Mouse (Mus musculus) kidney, embryonic 16.5 days (tissue): ENCODE data around the gene Tns1. TPM values are rescaled to one million over a fixed set of nuclear protein-coding genes. Genes with fewer than 3 reads are reported as not detected.

Experiments
- ATAC-seq: fragments of 200-750 bp; cut with Nextera tagmentation; 2 replicates; pipeline ENCODE4 v1.8.0; 2017; ENCODE audit warnings: moderate TSS enrichment; ENCODE audit not compliant: low FRiP score, low TSS enrichment
- H3K27ac ChIP-seq: fragments of 300-500 bp; sonication (generic); 2 replicates; pipeline ENCODE4 v1.5.1; 2014; ENCODE audit warnings: low read length
- H3K27me3 ChIP-seq: fragments of 300-500 bp; sonication (generic); 2 replicates; pipeline ENCODE4 v1.6.1; 2014; ENCODE audit warnings: low read length, control low read depth, mixed read lengths; ENCODE audit not compliant: insufficient read depth
- H3K36me3 ChIP-seq: fragments of 300-500 bp; sonication (generic); 2 replicates; pipeline ENCODE4 v1.6.1; 2014; ENCODE audit warnings: low read length, control low read depth, mixed read lengths; ENCODE audit not compliant: insufficient read depth
- H3K4me1 ChIP-seq: fragments of 300-500 bp; sonication (generic); 2 replicates; pipeline ENCODE4 v1.6.1; 2014; ENCODE audit warnings: low read length, control low read depth, mixed read lengths; ENCODE audit not compliant: insufficient read depth
- H3K4me2 ChIP-seq: fragments of 300-500 bp; sonication (generic); replicated peaks from 2 replicates; pipeline ENCODE4 v1.6.1; 2014; ENCODE audit warnings: low read depth, low read length
- H3K4me3 ChIP-seq: fragments of 300-500 bp; sonication (generic); 2 replicates; pipeline ENCODE4 v1.5.1; 2014; ENCODE audit warnings: mild to moderate bottlenecking, low read length
- H3K9ac ChIP-seq: fragments of 300-500 bp; sonication (generic); replicated peaks from 2 replicates; pipeline ENCODE4 v1.6.1; 2014; ENCODE audit warnings: low read length
- H3K9me3 ChIP-seq: fragments of 300-500 bp; sonication (generic); 2 replicates; pipeline ENCODE4 v1.6.1; 2016; ENCODE audit warnings: low read length, control low read depth
- WGBS: fragments of 180-500 bp; shearing (Covaris S2); extraction: QIAGEN DNeasy Blood & Tissue Kit; methylation state at CpG from one replicate; pipeline ENCODE4 v1.1.7; 2014; 5-methylcytosine and 5-hydroxymethylcytosine counted together
- polyA plus RNA-seq: library from polyadenylated mRNA; unstranded; fragments of >200 nt; fragmentation: Nextera tagmentation; extraction: Ambion mirVana; gene quantifications from 2 replicates; pipeline ENCODE4 v1.2.1, GENCODE M21; 2015

The Tns1 gene
- polyA plus RNA-seq, 1 experiment from 2014 or later, result 77.3 TPM

DNA sequence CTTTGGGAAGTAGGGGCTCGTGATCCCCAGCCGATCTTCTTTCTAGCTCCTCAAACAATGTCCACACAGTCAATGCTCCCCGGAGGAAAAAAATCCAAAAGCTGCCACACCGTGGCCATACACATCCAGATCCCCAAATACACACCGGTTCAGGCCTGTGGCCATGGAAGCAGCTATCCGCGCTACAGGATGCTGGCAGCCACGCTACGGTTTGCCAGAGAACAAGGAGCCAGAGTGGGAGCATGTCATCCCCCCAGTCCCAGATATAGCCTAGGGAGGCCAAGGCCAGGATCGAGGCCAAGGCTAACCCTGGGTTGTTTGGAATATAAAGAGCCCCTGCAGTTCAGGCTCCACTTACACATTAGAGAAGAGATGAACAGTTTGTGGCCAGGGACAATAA is 211.8 kb downstream of the Tns1 start:
- Histone ChIP-seq H3K27me3 (no peaks in the 10 kb centered on the region), H3K4me1 (peaks cover 14% of the 10 kb centered on the region), H3K4me3 (no peak overlapping the region), H3K27ac (no peak overlapping the region), H3K36me3 (peaks cover 26% of the 10 kb centered on the region), H3K9me3 (no peaks in the 10 kb centered on the region), H3K9ac (no peak overlapping the region), H3K4me2 (no peak overlapping the region)
- 85% methylated on average over 10 of the region's 10 CpGs for WGBS
- no peak for ATAC-seq

GRCm38 (mm10) chr1:73911981-73912380 is 212.3 kb downstream of the Tns1 start:
- ATAC-seq, result no peak
- Histone ChIP-seq H3K9ac (no peak overlapping the region), H3K27ac (no peak overlapping the region), H3K4me1 (peaks cover 14% of the 10 kb centered on the region), H3K36me3 (peaks cover 21% of the 10 kb centered on the region), H3K9me3 (no peaks in the 10 kb centered on the region), H3K4me2 (no peak overlapping the region), H3K27me3 (no peaks in the 10 kb centered on the region), H3K4me3 (no peak overlapping the region)
- WGBS, result 80% methylated on average over 8 of the region's 8 CpGs

GRCm38 (mm10) chr1:73910701-73911100 is 213.5 kb downstream of the Tns1 start:
- Histone ChIP-seq H3K4me2 (no peak overlapping the region), H3K4me3 (no peak overlapping the region), H3K9ac (no peak overlapping the region), H3K27ac (no peak overlapping the region), H3K4me1 (peaks cover 14% of the 10 kb centered on the region), H3K27me3 (no peaks in the 10 kb centered on the region), H3K9me3 (no peaks in the 10 kb centered on the region), H3K36me3 (peaks cover 10% of the 10 kb centered on the region)
- 48% methylated on average over 8 of the region's 8 CpGs for WGBS
- ATAC-seq, result no peak

GRCm38 (mm10) chr1:73910111-73910510 is 214.1 kb downstream of the Tns1 start:
- Histone ChIP-seq H3K9me3 (no peaks in the 10 kb centered on the region), H3K4me2 (no peak overlapping the region), H3K4me3 (no peak overlapping the region), H3K9ac (no peak overlapping the region), H3K4me1 (peaks cover 14% of the 10 kb centered on the region), H3K27me3 (no peaks in the 10 kb centered on the region), H3K36me3 (peaks cover 8% of the 10 kb centered on the region; the same call in 1 of the 2 replicates), H3K27ac (no peak overlapping the region)
- WGBS, result 82% methylated on average over 8 of the region's 8 CpGs
- no peak for ATAC-seq

- Histone ChIP-seq H3K27me3 (no peaks in the 10 kb centered on the region), H3K9me3 (no peaks in the 10 kb centered on the region), H3K27ac (no peak overlapping the region), H3K4me3 (no peak overlapping the region), H3K4me1 (peaks cover 8% of the 10 kb centered on the region), H3K4me2 (no peak overlapping the region), H3K36me3 (peaks cover 8% of the 10 kb centered on the region; the same call in 1 of the 2 replicates), H3K9ac (no peak overlapping the region)
- ATAC-seq, result no peak
- 71% methylated on average over 2 of the region's 2 CpGs for WGBS
Measured at GRCm38 (mm10) chr1:73909191-73909983, 214.9 kb downstream of the Tns1 start.

DNA sequence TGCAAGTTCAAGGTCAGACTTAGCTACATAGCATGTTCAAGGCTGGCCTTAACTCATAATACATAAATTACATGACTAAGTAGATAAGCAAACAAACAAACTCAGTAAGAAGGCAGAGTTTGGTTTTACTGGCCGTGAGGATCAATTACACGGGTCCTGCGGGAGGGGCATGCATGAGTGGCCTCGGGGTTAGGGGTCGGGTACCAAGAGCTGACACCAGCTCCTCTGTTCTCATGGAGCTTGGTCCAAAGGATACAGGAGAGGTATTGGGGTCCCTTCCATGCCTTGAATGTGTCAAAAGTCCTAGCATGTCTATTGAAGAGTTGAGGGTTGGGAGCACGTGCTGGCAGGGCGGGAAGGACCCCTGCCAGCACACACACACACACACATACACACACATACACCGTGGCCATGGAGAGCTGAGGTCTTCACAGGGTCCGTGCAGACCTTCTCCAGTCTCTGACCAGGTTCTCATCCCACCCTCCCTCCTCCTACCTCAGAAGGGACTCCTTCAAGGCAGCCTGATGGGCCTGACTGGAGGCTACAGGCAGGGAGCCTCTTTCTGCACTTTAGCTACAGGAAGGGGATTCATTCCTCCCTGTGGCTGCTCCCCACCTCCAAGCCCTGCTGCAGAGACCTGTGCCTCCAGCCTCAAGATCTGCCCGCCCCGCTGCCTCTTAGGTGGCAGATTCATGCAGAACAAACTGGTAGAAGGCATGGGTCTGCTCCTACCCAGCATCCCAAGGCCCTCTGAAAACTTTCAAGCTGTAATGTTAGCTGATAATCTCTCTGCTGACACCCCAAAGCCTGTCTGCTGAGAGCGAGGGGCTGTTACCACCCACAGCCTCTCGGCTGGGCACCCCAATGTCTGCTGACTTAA is 215.9 kb downstream of the Tns1 start:
- ATAC-seq, result no peak
- 54% methylated on average over 13 of the region's 13 CpGs for WGBS
- Histone ChIP-seq H3K4me2 (no peak overlapping the region), H3K27ac (no peak overlapping the region), H3K9me3 (no peaks in the 10 kb centered on the region), H3K9ac (no peak overlapping the region), H3K4me3 (no peak overlapping the region), H3K36me3 (peaks cover 4% of the 10 kb centered on the region; the same call in 1 of the 2 replicates), H3K27me3 (no peaks in the 10 kb centered on the region), H3K4me1 (no peaks in the 10 kb centered on the region; the same call in 1 of the 2 replicates)

DNA sequence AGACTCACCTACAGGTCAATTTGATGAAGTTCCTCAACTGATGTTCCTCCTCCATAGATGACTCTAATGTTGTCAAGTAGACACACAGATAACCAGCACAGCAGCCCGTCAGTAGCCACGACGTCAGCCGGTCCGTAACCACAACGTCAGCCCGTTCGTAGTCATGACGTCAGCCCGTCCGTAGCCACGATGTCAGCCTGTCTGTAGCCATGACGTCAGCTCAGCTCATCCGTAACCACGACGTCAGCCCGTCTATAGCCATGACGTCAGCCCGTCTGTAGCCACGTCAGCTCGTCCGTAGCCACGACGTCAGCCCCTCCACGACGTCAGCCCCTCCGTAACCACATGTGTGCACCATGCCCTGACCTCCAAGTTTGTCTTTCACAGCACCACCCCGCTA is 217.1 kb downstream of the Tns1 start:
- H3K36me3 ChIP-seq, result peaks cover 4% of the 10 kb centered on the region; the same call in 1 of the 2 replicates
- ATAC-seq, result no peak
- 93% methylated on average over 28 of the region's 28 CpGs for WGBS

DNA sequence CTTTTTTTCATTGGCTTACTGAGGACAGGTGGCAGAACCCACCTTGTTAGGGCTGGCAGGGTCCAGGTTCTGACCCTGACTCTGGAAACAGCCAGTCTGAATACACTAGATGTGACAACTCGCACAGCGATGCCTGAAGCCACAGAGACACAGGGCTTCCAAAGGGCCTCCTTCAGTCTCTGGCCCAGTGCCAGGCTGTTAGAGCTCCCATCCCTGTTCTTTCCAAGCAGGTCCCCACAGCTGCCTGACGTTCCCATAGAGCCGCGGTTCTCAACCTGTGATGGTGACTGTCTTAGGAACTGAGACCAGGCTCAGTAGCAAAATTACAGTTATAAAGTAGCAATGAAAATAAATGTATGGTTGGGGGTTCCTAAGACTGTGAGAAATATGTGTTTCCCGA is 217.9 kb downstream of the Tns1 start:
- ATAC-seq, result no peak
- Histone ChIP-seq H3K9me3 (no peaks in the 10 kb centered on the region), H3K4me3 (no peak overlapping the region), H3K9ac (no peak overlapping the region), H3K27ac (no peak overlapping the region), H3K4me2 (no peak overlapping the region), H3K27me3 (no peaks in the 10 kb centered on the region), H3K36me3 (no peaks in the 10 kb centered on the region), H3K4me1 (peaks cover 5% of the 10 kb centered on the region; the same call in 1 of the 2 replicates)
- 62% methylated on average over 6 of the region's 6 CpGs for WGBS

More for the DNA sequence above, 217.1 kb downstream of the Tns1 start:
- Histone ChIP-seq H3K9me3 (no peaks in the 10 kb centered on the region), H3K4me2 (no peak overlapping the region), H3K4me1 (peaks cover 5% of the 10 kb centered on the region; the same call in 1 of the 2 replicates), H3K9ac (no peak overlapping the region), H3K27me3 (no peaks in the 10 kb centered on the region), H3K4me3 (no peak overlapping the region), H3K27ac (no peak overlapping the region)

GRCm38 (mm10) chr1:73905811-73906190 is 218.4 kb downstream of the Tns1 start:
- Histone ChIP-seq H3K9me3 (no peaks in the 10 kb centered on the region), H3K4me3 (no peak overlapping the region), H3K27ac (no peak overlapping the region), H3K27me3 (no peaks in the 10 kb centered on the region), H3K9ac (no peak overlapping the region), H3K4me2 (no peak overlapping the region), H3K4me1 (peaks cover 5% of the 10 kb centered on the region; the same call in 1 of the 2 replicates), H3K36me3 (no peaks in the 10 kb centered on the region)
- 54% methylated on average over 5 of the region's 5 CpGs for WGBS
- no peak for ATAC-seq
